Mouse (Mus musculus) kidney, adult 10 weeks (tissue): Measurements from ENCODE around the gene Slc12a9. TPM values are rescaled to one million over a fixed set of nuclear protein-coding genes. Genes with fewer than 3 reads are reported as not detected.

Experiments
- polyA plus RNA-seq: library from polyadenylated mRNA; stranded (reverse); fragments of 350-450 nt; fragmentation: Illumina TruSeq; extraction: RNeasy Lipid Tissue Mini Kit (QIAGEN cat#74804); gene quantifications from one replicate; pipeline ENCODE4 v1.2.3, GENCODE M21; 2014; ENCODE audit warnings: low read depth, low replicate concordance

Gene Slc12a9
- 0.73 TPM for polyA plus RNA-seq

GRCm38 (mm10) chr5:137333512-137334174 is at the start of gene Slc12a9:
TSS of gene Slc12a9 (minus strand) at chr5:137333597.

GRCm38 (mm10) chr5:137349384-137350204 is 16.2 kb upstream of the Slc12a9 start, which contains the start of gene Ephb4:
TSS of gene Ephb4 (plus strand) at chr5:137350109.

GRCm38 (mm10) chr5:137314193-137315083 is 19.0 kb downstream of the Slc12a9 start, which contains the start of gene Trip6:
TSS of gene Trip6 (minus strand) at chr5:137314404.

GRCm38 (mm10) chr5:137307071-137307912 is 26.1 kb downstream of the Slc12a9 start, which contains the start of gene Srrt:
TSS of gene Srrt (minus strand) at chr5:137307674.

GRCm38 (mm10) chr5:137293839-137294743 is 39.3 kb downstream of the Slc12a9 start, which contains the start of gene Ufsp1:
TSS of gene Ufsp1 (plus strand) at chr5:137294629.

GRCm38 (mm10) chr5:137287032-137287952 is 46.1 kb downstream of the Slc12a9 start, which contains the start of gene Ache:
TSS of gene Ache (plus strand) at chr5:137287519.

Other genes starting within 250 kb of the Slc12a9 start
- gene Trim56, start 217.4 kb downstream of the Slc12a9 start, polyA plus RNA-seq = 15.4 TPM
- gene Muc3, start 184.3 kb downstream of the Slc12a9 start, polyA plus RNA-seq = not detected
- gene Muc3a, start 121.2 kb downstream of the Slc12a9 start, polyA plus RNA-seq = not detected
- 0.44 TPM for gene Ache, start 46.1 kb downstream of the Slc12a9 start, polyA plus RNA-seq
- gene Ufsp1, start 39.0 kb downstream of the Slc12a9 start, polyA plus RNA-seq = 2.3 TPM
- gene Srrt, start 25.9 kb downstream of the Slc12a9 start, polyA plus RNA-seq = 11.8 TPM
- gene Trip6, start 19.2 kb downstream of the Slc12a9 start, polyA plus RNA-seq = 0.20 TPM
- 6.5 TPM for gene Ephb4, start 16.5 kb upstream of the Slc12a9 start, polyA plus RNA-seq
- gene Zan, start 143.5 kb upstream of the Slc12a9 start, polyA plus RNA-seq = not detected
- not detected for gene Pop7, start 168.9 kb upstream of the Slc12a9 start, polyA plus RNA-seq
- gene Gigyf1, start 185.0 kb upstream of the Slc12a9 start, polyA plus RNA-seq = 1.5 TPM
- gene Epo, start 199.6 kb upstream of the Slc12a9 start, polyA plus RNA-seq = not detected
- gene Gnb2, start 199.9 kb upstream of the Slc12a9 start, polyA plus RNA-seq = 1.4 TPM
- not detected for gene Actl6b, start 219.9 kb upstream of the Slc12a9 start, polyA plus RNA-seq
- not detected for gene Tfr2, start 236.2 kb upstream of the Slc12a9 start, polyA plus RNA-seq